Mouse (Mus musculus) c-Kit-positive CD71-negative TER-119-negative erythroid progenitor cells, embryonic 14.5 days (primary cell): Measurements from ENCODE around the gene Prokr2.
"Not testable (repeated sequence)": the region's sequence is repeated elsewhere in the genome, so short reads cannot be mapped to it uniquely, and the experiment has no call there.

ENCODE experiments used
- DNase-seq: peaks from one replicate; pipeline ENCODE4 v3.0.0-alpha.2; 2013; ENCODE audit warnings: low read depth

The Prokr2 gene

GRCm38 (mm10) chr2:132340350-132340749 is 44.9 kb downstream of the Prokr2 start:
- no peak for DNase-seq

GRCm38 (mm10) chr2:132337202-132337601 is 48.0 kb downstream of the Prokr2 start:
- no peak for DNase-seq

DNA sequence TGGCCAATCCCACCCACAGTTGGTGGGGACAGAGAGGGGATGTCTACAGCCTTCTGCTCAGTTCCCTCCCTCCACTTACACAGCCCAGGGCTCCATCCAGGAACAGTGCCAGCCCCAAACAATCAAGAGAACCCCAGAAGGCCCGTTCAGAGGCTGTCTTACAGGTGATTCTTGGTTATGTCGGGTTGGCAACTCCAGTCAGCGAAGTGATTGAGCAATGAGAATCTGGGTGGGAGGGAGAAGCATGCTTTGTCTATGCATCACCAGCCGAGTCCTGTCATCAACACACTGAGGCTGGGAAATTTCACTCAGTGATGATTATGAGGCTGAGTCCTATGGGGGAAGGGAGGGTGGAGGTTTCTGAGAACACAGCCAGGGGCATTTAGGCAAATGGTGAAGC is 61.7 kb downstream of the Prokr2 start:
- DNase-seq: no peak

GRCm38 (mm10) chr2:132320516-132320915 is 64.7 kb downstream of the Prokr2 start:
- DNase-seq: no peak

GRCm38 (mm10) chr2:132317178-132317577 is 68.1 kb downstream of the Prokr2 start:
- no peak for DNase-seq

GRCm38 (mm10) chr2:132316041-132316808 is 69.0 kb downstream of the Prokr2 start:
- DNase-seq: peak; percentile 63

DNA sequence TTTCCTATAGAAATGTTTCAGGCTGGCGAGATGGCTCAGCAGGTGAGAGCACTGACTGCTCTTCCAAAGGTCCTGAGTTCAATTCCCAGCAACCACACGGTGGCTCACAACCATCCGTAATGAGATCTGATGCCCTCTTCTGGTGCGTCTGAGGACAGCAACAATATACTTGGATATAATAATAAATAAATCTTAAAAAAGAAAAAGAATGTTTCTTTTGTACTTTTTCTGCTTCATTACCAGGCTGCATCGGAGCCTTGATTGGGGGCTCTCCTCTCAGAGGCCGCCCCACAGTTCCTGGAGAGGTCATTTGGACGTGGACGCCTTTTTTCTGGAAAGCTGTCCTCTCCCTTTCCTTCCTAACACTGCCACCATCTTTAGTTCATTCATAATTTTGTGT is 71.2 kb downstream of the Prokr2 start:
- DNase-seq: not testable (repeated sequence)

- no peak for DNase-seq
Observed at GRCm38 (mm10) chr2:132313568-132313967, 71.7 kb downstream of the Prokr2 start.

DNA sequence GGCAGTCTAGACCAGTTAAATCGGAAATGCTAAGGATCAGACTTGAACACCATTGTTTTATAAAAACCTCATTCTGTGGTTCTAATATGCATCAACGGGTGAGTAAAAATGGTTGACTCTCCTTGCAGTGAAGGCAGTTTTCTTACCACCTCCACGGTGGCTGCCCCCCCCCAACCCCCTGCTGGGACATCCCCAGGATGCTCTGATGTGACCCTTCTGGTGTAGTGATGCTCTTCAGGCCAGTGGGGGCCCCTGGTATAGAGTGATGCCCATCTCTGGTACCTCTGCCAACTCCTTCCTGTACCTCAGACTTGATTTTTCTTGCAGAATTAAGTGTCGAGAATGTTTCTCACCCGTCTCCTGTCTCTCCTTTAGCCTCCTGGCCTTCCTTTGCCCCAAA is 72.6 kb downstream of the Prokr2 start:
- no peak for DNase-seq

DNA sequence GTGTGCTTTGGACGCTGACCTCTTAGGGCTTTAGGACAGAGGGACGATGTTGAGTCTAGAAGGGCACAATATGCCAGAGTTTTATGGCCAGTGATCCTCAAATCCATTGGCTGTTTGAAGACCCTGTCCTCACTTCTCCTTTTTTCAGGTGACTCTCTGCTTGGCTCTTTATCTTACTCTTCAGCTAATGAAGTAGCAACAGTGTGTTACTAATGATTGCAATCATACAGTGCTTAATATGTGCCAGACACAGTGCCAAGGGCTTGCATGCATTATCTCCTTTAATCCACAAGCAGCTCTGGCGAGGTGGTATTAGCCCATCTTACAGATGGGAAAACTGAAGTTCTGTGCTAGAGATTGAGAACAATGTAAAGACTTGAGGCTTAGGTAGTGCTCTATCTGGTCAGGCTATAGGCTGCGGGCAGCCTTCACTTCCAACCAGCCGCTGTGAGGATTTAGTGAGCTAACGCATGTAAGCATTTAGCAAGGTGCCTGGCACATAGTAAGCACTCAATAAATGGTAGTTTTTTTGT is 75.8 kb downstream of the Prokr2 start:
- no peak for DNase-seq

DNA sequence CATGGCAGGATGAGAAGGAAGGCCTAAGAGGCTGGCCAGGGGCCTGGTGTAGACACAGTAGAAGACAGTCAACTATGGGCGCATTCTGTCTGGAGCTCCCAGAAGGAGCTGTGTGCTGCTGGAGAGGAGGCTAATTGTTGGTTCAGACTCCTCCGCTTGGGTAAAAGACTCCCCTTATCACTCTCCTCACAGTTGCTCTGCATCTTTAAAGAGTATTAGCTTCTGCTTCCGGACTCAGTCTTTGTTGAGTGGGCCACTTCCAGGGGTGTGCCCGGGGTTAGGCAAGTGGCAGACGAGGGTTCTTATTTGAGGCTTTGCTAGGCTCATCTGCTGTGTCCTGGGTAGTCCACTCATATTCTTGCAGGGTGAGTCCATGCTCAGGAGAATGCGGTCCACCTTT is 76.4 kb downstream of the Prokr2 start:
- no peak for DNase-seq

- no peak for DNase-seq
Observed at GRCm38 (mm10) chr2:132307213-132307843, 77.9 kb downstream of the Prokr2 start.

GRCm38 (mm10) chr2:132305988-132306387 is 79.3 kb downstream of the Prokr2 start:
- no peak for DNase-seq

DNA sequence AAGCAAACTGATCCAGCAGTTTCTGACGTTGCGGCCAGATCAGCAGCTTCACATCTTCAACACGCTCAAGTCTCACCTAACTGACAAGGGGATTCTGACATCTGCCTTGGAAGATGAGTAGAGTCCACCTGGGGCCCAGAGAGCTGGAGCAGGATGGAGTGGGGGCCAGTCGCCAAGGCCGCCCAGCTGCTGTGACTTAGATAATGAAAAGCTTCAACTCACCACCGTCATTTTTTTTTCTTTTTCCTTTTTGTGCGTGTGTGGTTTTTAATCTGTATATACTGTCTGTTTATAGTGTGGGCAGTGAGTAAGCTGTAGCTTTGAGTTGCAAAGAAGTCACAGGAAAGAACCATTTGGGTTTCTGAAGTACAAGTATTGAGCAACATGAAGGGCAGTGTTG is 80.1 kb downstream of the Prokr2 start:
- no peak for DNase-seq

GRCm38 (mm10) chr2:132301436-132301835 is 83.8 kb downstream of the Prokr2 start:
- DNase-seq: no peak

GRCm38 (mm10) chr2:132298250-132298649 is 87.0 kb downstream of the Prokr2 start:
- no peak for DNase-seq

DNA sequence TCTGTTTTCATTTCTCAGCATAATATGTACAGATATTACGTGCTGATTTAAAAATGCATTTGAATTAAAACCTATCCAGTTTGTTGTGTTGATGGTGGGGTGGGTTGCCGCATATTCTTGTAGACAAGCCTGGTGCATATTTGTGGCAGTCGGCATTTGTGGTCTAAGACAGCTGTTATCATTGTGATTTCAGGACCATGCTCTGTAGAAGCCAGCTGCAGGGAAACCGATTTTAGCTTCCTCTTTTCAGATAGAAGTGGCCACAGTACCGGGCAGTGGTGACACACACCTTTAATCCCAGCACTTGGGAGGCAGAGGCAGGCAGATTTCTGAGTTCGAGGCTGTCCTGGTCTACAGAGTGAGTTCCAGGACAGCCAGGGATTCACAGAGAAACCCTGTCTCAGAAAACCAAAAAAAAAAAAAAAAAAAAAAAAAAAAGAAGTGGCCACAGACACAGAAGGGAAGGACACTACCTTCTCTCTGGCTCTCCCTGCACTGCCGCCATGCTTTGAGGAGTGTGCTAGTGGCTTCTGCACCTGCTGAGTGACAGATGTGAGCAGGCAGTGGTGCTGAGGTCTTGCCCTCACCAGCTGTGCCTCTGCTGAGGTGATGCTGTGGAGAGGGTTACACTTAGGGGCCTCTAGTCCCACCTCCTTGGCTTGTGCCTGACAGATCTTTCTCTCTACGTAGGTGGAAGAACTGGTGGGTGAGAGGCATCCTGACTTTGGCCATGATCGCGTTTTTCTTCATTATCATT is 91.4 kb downstream of the Prokr2 start:
- DNase-seq: no peak

DNA sequence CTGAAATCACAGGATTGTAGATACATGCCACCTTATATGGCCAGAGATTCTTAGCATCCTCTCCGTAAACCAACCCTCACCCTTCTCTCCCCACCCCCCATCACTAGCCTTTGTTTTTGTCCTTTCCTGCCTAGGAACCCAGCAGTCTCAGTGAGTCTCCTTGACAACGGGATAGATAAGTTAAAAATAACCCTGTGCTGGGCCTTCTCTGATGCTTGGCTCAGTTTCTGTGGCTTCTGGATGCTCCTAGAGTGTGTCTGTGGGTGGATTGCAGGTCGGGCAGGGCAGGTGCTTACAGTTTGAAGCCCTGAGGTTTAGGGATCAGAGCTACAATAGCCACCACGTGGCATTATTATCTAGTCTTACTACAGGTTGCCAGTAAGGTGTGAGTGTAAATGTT is 93.2 kb downstream of the Prokr2 start:
- DNase-seq: no peak

DNA sequence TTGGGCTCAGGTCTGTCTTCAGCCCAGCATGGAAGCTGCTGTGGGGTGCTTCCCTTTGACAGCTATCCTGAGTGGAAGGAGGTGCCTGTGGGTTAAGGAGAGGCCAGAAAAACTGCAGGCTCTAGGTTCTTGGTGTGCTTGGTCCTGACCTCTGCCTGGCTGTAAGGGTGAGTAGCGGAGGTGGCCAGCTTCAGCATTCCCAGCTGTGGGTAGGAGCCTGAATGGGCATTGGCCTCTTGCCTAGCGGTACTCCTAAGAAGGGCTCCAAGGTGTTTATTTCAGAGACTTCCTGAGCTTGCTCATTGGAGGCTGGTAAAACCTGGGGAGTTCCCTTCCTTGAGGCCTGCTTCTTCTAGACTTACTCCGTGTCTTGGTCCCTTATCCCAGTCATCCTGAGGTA is 94.0 kb downstream of the Prokr2 start:
- no peak for DNase-seq

DNA sequence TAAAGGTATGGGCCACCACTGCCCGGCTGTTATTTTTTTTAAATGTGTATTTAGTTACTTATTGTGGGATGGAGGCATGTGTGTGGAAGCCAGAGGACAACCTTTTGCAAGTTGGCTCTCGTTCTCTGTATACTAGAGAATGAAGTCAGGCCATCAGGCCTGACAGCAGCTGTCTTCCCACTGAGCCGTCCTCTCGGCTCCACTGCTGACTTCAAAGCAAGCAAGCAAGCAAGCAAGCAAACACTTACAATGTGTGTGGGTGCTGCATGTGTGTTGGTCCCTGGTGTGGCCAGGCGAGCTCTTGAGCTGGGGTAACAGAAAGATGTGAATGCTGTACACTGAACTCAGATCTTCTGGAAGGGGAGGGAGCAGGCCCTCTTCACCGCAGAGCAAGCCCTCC is 94.4 kb downstream of the Prokr2 start:
- DNase-seq: no peak

GRCm38 (mm10) chr2:132289213-132289612 is 96.0 kb downstream of the Prokr2 start:
- not testable (repeated sequence) for DNase-seq
